Mouse (Mus musculus): ENCODE measurements around the gene Rfc2. TPM values are rescaled to one million over a fixed set of nuclear protein-coding genes. Genes with fewer than 3 reads are reported as not detected.
A peak's percentile ranks its signal among the peaks of the same experiment; 100 is the strongest.

Rfc2 gene
- polyA plus RNA-seq (2015; fragmentation: Nextera tagmentation; extraction: Ambion mirVana): 190 and 224 TPM in 2 replicates

GRCm38 (mm10) chr5:134581146-134581545 is at the start of gene Rfc2:
TSS of gene Rfc2 (plus strand) at chr5:134581366.
- 84% methylated on average over 5 of the region's 5 CpGs for WGBS
- H3K36me3 ChIP-seq (ENCODE audit: control insufficient read depth, insufficient read depth): no peaks in the 10 kb centered on the region
- no peak for ATAC-seq (replicated peaks; ENCODE audit: extremely low read depth, insufficient read depth, low FRiP score)

GRCm38 (mm10) chr5:134531585-134531984 is 49.6 kb upstream of the Rfc2 start:
- no peak overlapping the region for H3K27ac ChIP-seq (ENCODE audit: low read length)
- no peaks in the 10 kb centered on the region for H3K27me3 ChIP-seq (ENCODE audit: control insufficient read depth, insufficient read depth, low read length)
- H3K4me2 ChIP-seq (ENCODE audit: low read depth, low read length): no peak overlapping the region
- H3K9ac ChIP-seq (ENCODE audit: low read length): no peak overlapping the region
- 71% methylated on average over 9 of the region's 9 CpGs for WGBS
- peaks cover 3% of the 10 kb centered on the region; the same call in 1 of the 2 replicates for H3K4me1 ChIP-seq (ENCODE audit: control insufficient read depth, insufficient read depth, low read length)
- H3K36me3 ChIP-seq (ENCODE audit: control insufficient read depth, insufficient read depth): peaks cover 11% of the 10 kb centered on the region; the same call in 1 of the 2 replicates
- no peak overlapping the region for H3K4me3 ChIP-seq (ENCODE audit: low read length)
- no peak for ATAC-seq (replicated peaks; ENCODE audit: extremely low read depth, insufficient read depth, low FRiP score)
- no peaks in the 10 kb centered on the region for H3K9me3 ChIP-seq (replicated peaks; ENCODE audit: control insufficient read depth, low read length)

More at GRCm38 (mm10) chr5:134581146-134581545, at the start of gene Rfc2:
- Histone ChIP-seq H3K9me3 (replicated peaks; ENCODE audit: control insufficient read depth, low read length) (no peaks in the 10 kb centered on the region), H3K27me3 (ENCODE audit: control insufficient read depth, insufficient read depth, low read length) (no peaks in the 10 kb centered on the region), H3K27ac (ENCODE audit: low read length) (no peak within 1 kb of the TSS), H3K4me2 (ENCODE audit: low read depth, low read length) (no peak within 1 kb of the TSS), H3K4me1 (ENCODE audit: control insufficient read depth, insufficient read depth, low read length) (peaks cover 8% of the 10 kb centered on the region; the same call in 1 of the 2 replicates), H3K9ac (ENCODE audit: low read length) (no peak within 1 kb of the TSS), H3K4me3 (ENCODE audit: low read length) (no peak within 1 kb of the TSS)

- Histone ChIP-seq H3K9ac (ENCODE audit: low read length) (no peak overlapping the region), H3K27ac (ENCODE audit: low read length) (no peak overlapping the region), H3K4me1 (ENCODE audit: control insufficient read depth, insufficient read depth, low read length) (peaks cover 3% of the 10 kb centered on the region; the same call in 1 of the 2 replicates), H3K36me3 (ENCODE audit: control insufficient read depth, insufficient read depth) (peaks cover 11% of the 10 kb centered on the region; the same call in 1 of the 2 replicates), H3K4me2 (ENCODE audit: low read depth, low read length) (no peak overlapping the region), H3K4me3 (ENCODE audit: low read length) (no peak overlapping the region), H3K27me3 (ENCODE audit: control insufficient read depth, insufficient read depth, low read length) (no peaks in the 10 kb centered on the region), H3K9me3 (replicated peaks; ENCODE audit: control insufficient read depth, low read length) (no peaks in the 10 kb centered on the region)
- WGBS: 88% methylated on average over 6 of the region's 6 CpGs
- no peak for ATAC-seq (replicated peaks; ENCODE audit: extremely low read depth, insufficient read depth, low FRiP score)
Measured at GRCm38 (mm10) chr5:134532417-134532816, 48.7 kb upstream of the Rfc2 start.

GRCm38 (mm10) chr5:134536036-134536435 is 45.1 kb upstream of the Rfc2 start:
- H3K36me3 ChIP-seq (ENCODE audit: control insufficient read depth, insufficient read depth): peaks cover 11% of the 10 kb centered on the region; the same call in 1 of the 2 replicates

GRCm38 (mm10) chr5:134539891-134540290 is 41.3 kb upstream of the Rfc2 start:
- Histone ChIP-seq H3K9ac (ENCODE audit: low read length) (0 out of 2 replicates have a peak overlapping the region, but pooled peaks have one; percentile 2), H3K27me3 (ENCODE audit: control insufficient read depth, insufficient read depth, low read length) (no peaks in the 10 kb centered on the region), H3K9me3 (replicated peaks; ENCODE audit: control insufficient read depth, low read length) (0 out of 2 replicates have a peak, but pooled peaks cover 3% of the 10 kb centered on the region), H3K27ac (ENCODE audit: low read length) (peak overlapping the region; percentile 91), H3K4me2 (ENCODE audit: low read depth, low read length) (peak overlapping the region; percentile 7; the same call in 1 of the 2 replicates), H3K4me3 (ENCODE audit: low read length) (no peak overlapping the region), H3K36me3 (ENCODE audit: control insufficient read depth, insufficient read depth) (no peaks in the 10 kb centered on the region), H3K4me1 (ENCODE audit: control insufficient read depth, insufficient read depth, low read length) (peaks cover 12% of the 10 kb centered on the region)
- 7% methylated on average over 3 of the region's 3 CpGs for WGBS
- peak; percentile 94 for ATAC-seq (replicated peaks; ENCODE audit: extremely low read depth, insufficient read depth, low FRiP score)

More at GRCm38 (mm10) chr5:134536036-134536435, 45.1 kb upstream of the Rfc2 start:
- no peak for ATAC-seq (replicated peaks; ENCODE audit: extremely low read depth, insufficient read depth, low FRiP score)
- no peak overlapping the region for H3K4me2 ChIP-seq (ENCODE audit: low read depth, low read length)
- no peaks in the 10 kb centered on the region for H3K27me3 ChIP-seq (ENCODE audit: control insufficient read depth, insufficient read depth, low read length)
- no peak overlapping the region for H3K4me3 ChIP-seq (ENCODE audit: low read length)
- no peak overlapping the region for H3K27ac ChIP-seq (ENCODE audit: low read length)
- 0 out of 2 replicates have a peak, but pooled peaks cover 3% of the 10 kb centered on the region for H3K9me3 ChIP-seq (replicated peaks; ENCODE audit: control insufficient read depth, low read length)
- H3K4me1 ChIP-seq (ENCODE audit: control insufficient read depth, insufficient read depth, low read length): peaks cover 9% of the 10 kb centered on the region
- 64% methylated on average over 6 of the region's 6 CpGs for WGBS
- H3K9ac ChIP-seq (ENCODE audit: low read length): no peak overlapping the region

- Histone ChIP-seq H3K4me2 (ENCODE audit: low read depth, low read length) (no peak overlapping the region), H3K9me3 (replicated peaks; ENCODE audit: control insufficient read depth, low read length) (0 out of 2 replicates have a peak, but pooled peaks cover 3% of the 10 kb centered on the region), H3K27ac (ENCODE audit: low read length) (peak overlapping the region; percentile 85), H3K4me3 (ENCODE audit: low read length) (no peak overlapping the region), H3K36me3 (ENCODE audit: control insufficient read depth, insufficient read depth) (no peaks in the 10 kb centered on the region), H3K9ac (ENCODE audit: low read length) (no peak overlapping the region), H3K27me3 (ENCODE audit: control insufficient read depth, insufficient read depth, low read length) (no peaks in the 10 kb centered on the region), H3K4me1 (ENCODE audit: control insufficient read depth, insufficient read depth, low read length) (peaks cover 12% of the 10 kb centered on the region)
- WGBS: 75% methylated on average over 6 of the region's 6 CpGs
- ATAC-seq (replicated peaks; ENCODE audit: extremely low read depth, insufficient read depth, low FRiP score): no peak
Measured at GRCm38 (mm10) chr5:134540881-134541280, 40.3 kb upstream of the Rfc2 start.

GRCm38 (mm10) chr5:134541640-134542039 is 39.5 kb upstream of the Rfc2 start:
- Histone ChIP-seq H3K9me3 (replicated peaks; ENCODE audit: control insufficient read depth, low read length) (0 out of 2 replicates have a peak, but pooled peaks cover 3% of the 10 kb centered on the region), H3K4me2 (ENCODE audit: low read depth, low read length) (no peak overlapping the region), H3K9ac (ENCODE audit: low read length) (no peak overlapping the region), H3K4me3 (ENCODE audit: low read length) (no peak overlapping the region), H3K27me3 (ENCODE audit: control insufficient read depth, insufficient read depth, low read length) (no peaks in the 10 kb centered on the region), H3K36me3 (ENCODE audit: control insufficient read depth, insufficient read depth) (no peaks in the 10 kb centered on the region), H3K4me1 (ENCODE audit: control insufficient read depth, insufficient read depth, low read length) (peaks cover 12% of the 10 kb centered on the region), H3K27ac (ENCODE audit: low read length) (peak overlapping the region; percentile 56)
- 42% methylated on average over 7 of the region's 7 CpGs for whole genome bisulfite sequencing
- ATAC-seq (replicated peaks; ENCODE audit: extremely low read depth, insufficient read depth, low FRiP score): 0 out of 2 replicates have a peak, but pooled peaks have one; percentile 12

- Histone ChIP-seq H3K27ac (ENCODE audit: low read length) (no peak overlapping the region), H3K4me2 (ENCODE audit: low read depth, low read length) (no peak overlapping the region), H3K36me3 (ENCODE audit: control insufficient read depth, insufficient read depth) (no peaks in the 10 kb centered on the region), H3K9ac (ENCODE audit: low read length) (no peak overlapping the region), H3K4me1 (ENCODE audit: control insufficient read depth, insufficient read depth, low read length) (peaks cover 8% of the 10 kb centered on the region), H3K9me3 (replicated peaks; ENCODE audit: control insufficient read depth, low read length) (no peaks in the 10 kb centered on the region), H3K27me3 (ENCODE audit: control insufficient read depth, insufficient read depth, low read length) (no peaks in the 10 kb centered on the region), H3K4me3 (ENCODE audit: low read length) (no peak overlapping the region)
- 58% methylated on average over 19 of the region's 19 CpGs for WGBS
- ATAC-seq (replicated peaks; ENCODE audit: extremely low read depth, insufficient read depth, low FRiP score): no peak
Measured at GRCm38 (mm10) chr5:134544516-134545241, 36.5 kb upstream of the Rfc2 start.

- Histone ChIP-seq H3K4me2 (ENCODE audit: low read depth, low read length) (no peak overlapping the region), H3K4me1 (ENCODE audit: control insufficient read depth, insufficient read depth, low read length) (peaks cover 8% of the 10 kb centered on the region), H3K4me3 (ENCODE audit: low read length) (no peak overlapping the region), H3K9me3 (replicated peaks; ENCODE audit: control insufficient read depth, low read length) (no peaks in the 10 kb centered on the region), H3K27ac (ENCODE audit: low read length) (no peak overlapping the region), H3K9ac (ENCODE audit: low read length) (no peak overlapping the region), H3K36me3 (ENCODE audit: control insufficient read depth, insufficient read depth) (no peaks in the 10 kb centered on the region), H3K27me3 (ENCODE audit: control insufficient read depth, insufficient read depth, low read length) (no peaks in the 10 kb centered on the region; the same call in 1 of the 2 replicates)
- ATAC-seq (replicated peaks; ENCODE audit: extremely low read depth, insufficient read depth, low FRiP score): no peak
- WGBS: 48% methylated on average over 3 of the region's 3 CpGs
Measured at GRCm38 (mm10) chr5:134545242-134545629, 35.9 kb upstream of the Rfc2 start.
